Mouse (Mus musculus): ENCODE results near the gene Comt.

The Comt gene

GRCm38 (mm10) chr16:18426802-18427280, at the start of gene Comt:
Comt (minus strand) TSS chr16:18426852.
- no peak for DNase-seq

GRCm38 (mm10) chr16:18474021-18474420, 47.4 kb upstream of the Comt start:
- no peak for DNase-seq

- no peak for DNase-seq
Observed at GRCm38 (mm10) chr16:18472976-18473375, 46.3 kb upstream of the Comt start.

GRCm38 (mm10) chr16:18472416-18472815, 45.8 kb upstream of the Comt start:
- no peak for DNase-seq

GRCm38 (mm10) chr16:18471976-18472375, 45.3 kb upstream of the Comt start:
- DNase-seq = no peak

- DNase-seq = no peak
Observed at GRCm38 (mm10) chr16:18471381-18471955, 44.8 kb upstream of the Comt start.

- no peak for DNase-seq
Observed at GRCm38 (mm10) chr16:18470829-18471228, 44.2 kb upstream of the Comt start.

GRCm38 (mm10) chr16:18464271-18464670, 37.6 kb upstream of the Comt start:
- no peak for DNase-seq

- DNase-seq = no peak
Observed at GRCm38 (mm10) chr16:18462598-18462997, 35.9 kb upstream of the Comt start.

GRCm38 (mm10) chr16:18462031-18462430, 35.4 kb upstream of the Comt start:
- DNase-seq = no peak

- DNase-seq = no peak
Observed at GRCm38 (mm10) chr16:18460826-18461225, 34.2 kb upstream of the Comt start.

GRCm38 (mm10) chr16:18459955-18460370, 33.3 kb upstream of the Comt start:
- DNase-seq = peak; percentile 80

GRCm38 (mm10) chr16:18459335-18459954, 32.8 kb upstream of the Comt start:
- DNase-seq = peak; percentile 46

- no peak for DNase-seq
Observed at GRCm38 (mm10) chr16:18458661-18459060, 32.0 kb upstream of the Comt start.

- no peak for DNase-seq
Observed at GRCm38 (mm10) chr16:18455407-18455806, 28.8 kb upstream of the Comt start.

- DNase-seq = peak; percentile 32
Observed at GRCm38 (mm10) chr16:18453846-18454245, 27.2 kb upstream of the Comt start.

GRCm38 (mm10) chr16:18452361-18452862, 25.8 kb upstream of the Comt start:
- no peak for DNase-seq

GRCm38 (mm10) chr16:18451486-18452181, 25.0 kb upstream of the Comt start:
- DNase-seq = no peak

- DNase-seq = no peak
Observed at GRCm38 (mm10) chr16:18449005-18449404, 22.4 kb upstream of the Comt start.

- DNase-seq = no peak
Observed at GRCm38 (mm10) chr16:18448104-18448503, 21.5 kb upstream of the Comt start.

- DNase-seq = no peak
Observed at GRCm38 (mm10) chr16:18447243-18447642, 20.6 kb upstream of the Comt start.

GRCm38 (mm10) chr16:18443385-18443841, 16.8 kb upstream of the Comt start:
- DNase-seq = peak; percentile 91

- DNase-seq = no peak
Observed at GRCm38 (mm10) chr16:18436128-18436527, 9.5 kb upstream of the Comt start.
